Mouse (Mus musculus) lung, adult 2 months (tissue): ENCODE measurements around the gene Acss2.

Experiments
- CTCF ChIP-seq: fragments of 200-500 bp; IDR thresholded peaks from 2 replicates; pipeline ENCODE4 v1.5.1; 2011; ENCODE audit warnings: mild to moderate bottlenecking, low read length, control low read depth; ENCODE audit not compliant: insufficient read depth
- POLR2A ChIP-seq: fragments of 200-500 bp; IDR thresholded peaks from 2 replicates; pipeline ENCODE4 v1.6.1; 2011; ENCODE audit warnings: low read depth, mild to moderate bottlenecking, control low read depth, low read length, borderline replicate concordance; ENCODE audit errors: extremely low read depth

DNA sequence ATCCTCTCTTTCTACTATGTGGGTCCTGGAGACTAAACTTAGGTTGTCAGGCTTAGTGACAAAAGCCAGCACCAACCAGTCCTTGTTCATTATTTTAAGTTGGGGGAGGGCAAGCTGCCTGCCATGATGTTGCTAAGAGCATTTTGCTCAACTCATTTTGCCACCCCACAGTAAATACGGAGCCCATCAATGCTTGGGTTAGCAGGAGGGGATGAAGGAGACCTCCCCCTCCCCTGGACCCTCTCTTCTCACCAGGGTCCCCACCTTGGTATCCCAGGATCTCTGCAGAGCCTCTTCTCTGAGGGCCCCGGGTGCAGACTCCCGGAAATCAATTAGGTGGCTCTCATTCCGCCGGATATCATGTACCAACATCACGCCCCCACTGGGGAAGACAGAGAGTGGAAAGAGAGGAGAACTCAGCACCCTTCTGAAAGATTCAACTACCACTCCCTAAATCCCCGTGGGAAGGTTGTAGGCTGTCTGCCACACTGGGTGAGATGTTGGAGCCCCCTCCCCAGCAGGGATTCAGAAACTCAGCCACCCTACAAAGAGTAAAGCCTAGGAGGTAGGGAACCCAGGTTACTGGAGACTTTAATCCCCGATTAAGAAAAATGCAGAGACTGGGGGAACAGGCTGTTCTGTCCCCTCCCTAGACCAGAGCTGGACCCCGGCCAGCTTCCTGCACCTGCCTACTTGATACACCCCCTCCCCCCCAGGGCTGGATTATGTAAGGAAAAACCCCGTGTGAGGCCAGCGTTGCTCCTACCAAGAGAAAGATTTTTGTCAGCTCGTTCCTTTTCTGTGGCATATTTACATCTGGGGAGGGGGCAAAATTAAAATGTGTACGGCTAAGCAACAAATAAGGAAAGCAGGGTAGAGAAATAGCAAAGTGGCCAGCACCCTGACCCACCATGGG lies 13.1 kb upstream of the Acss2 start:
- TF ChIP-seq CTCF (no peak), POLR2A (no peak)
